Comparison of ENCODE assay signal across 13 mouse cellular contexts in the genomic region with DNA sequence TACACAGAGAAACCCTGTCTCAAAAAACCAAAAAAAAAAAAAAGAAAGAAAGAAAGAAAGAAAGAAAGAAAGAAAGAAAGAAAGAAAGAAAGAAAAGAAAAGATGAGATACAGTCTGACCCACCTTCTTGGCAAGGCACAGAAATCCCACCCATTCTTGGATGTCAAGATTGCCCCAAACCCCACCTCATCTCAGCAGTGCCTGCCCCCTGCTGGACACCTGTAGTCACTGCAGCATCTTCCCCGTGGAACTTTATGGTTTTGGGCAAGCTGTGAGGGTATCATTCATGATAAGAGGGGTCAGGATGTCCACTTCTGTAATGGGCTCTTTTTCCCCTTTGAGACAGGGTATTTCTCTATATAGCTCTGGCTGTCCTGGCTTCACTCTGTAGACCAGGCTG. TPM values are rescaled to one million over a fixed set of nuclear protein-coding genes. Genes with fewer than 3 reads are reported as not detected.
DNase-seq lines count a peak whose midpoint lies in the region; ATAC-seq and TF ChIP-seq lines count a peak whose summit lies in the region.
"Had no signal": no experiment of that assay in that cellular context is flagged by ENCODE, and none has a peak within 500 bp of the region (broad histone marks: within the 10 kb centered on the region; RNA-seq: fewer than 3 reads in every experiment).

No protein-coding gene starts in this region.

- TF ChIP-seq EP300 in liver, embryonic 14.5 days (IDR thresholded peaks at IDR 0.05; ENCODE audit: low read depth), result no peak

- H3K27ac ChIP-seq in hindbrain, postnatal 0 days, result no peak overlapping the region
- H3K27ac ChIP-seq in hindbrain, embryonic 10.5 days, result no peak overlapping the region
- H3K27ac ChIP-seq in liver, embryonic 14.5 days, result no peak overlapping the region
- no peak overlapping the region for H3K27ac ChIP-seq in heart, embryonic 11.5 days (ENCODE audit: low read depth, low read length)
- H3K27ac ChIP-seq in forebrain, embryonic 16.5 days (ENCODE audit: low read length), result no peak overlapping the region

- peaks cover 12% of the 10 kb centered on the region for H3K36me3 ChIP-seq in hindbrain, postnatal 0 days (ENCODE audit: insufficient read depth, low read length)
- H3K36me3 ChIP-seq in hindbrain, embryonic 10.5 days, result peaks cover 20% of the 10 kb centered on the region
- H3K36me3 ChIP-seq in liver, embryonic 14.5 days (replicated peaks; ENCODE audit: control insufficient read depth, insufficient read depth, low read depth), result 0 out of 2 replicates have a peak, but pooled peaks cover 1% of the 10 kb centered on the region
- 0 out of 2 replicates have a peak, but pooled peaks cover 4% of the 10 kb centered on the region for H3K36me3 ChIP-seq in heart, embryonic 11.5 days (ENCODE audit: control insufficient read depth, insufficient read depth, low read length)
- H3K36me3 ChIP-seq in forebrain, embryonic 16.5 days (ENCODE audit: control insufficient read depth, insufficient read depth), result peaks cover 4% of the 10 kb centered on the region; the same call in 1 of the 2 replicates

- 12% methylated on average over 1 of the region's 1 CpGs for WGBS in hindbrain, postnatal 0 days
- WGBS in hindbrain, embryonic 10.5 days, result 9% methylated on average over 1 of the region's 1 CpGs
- WGBS in liver, embryonic 14.5 days (ENCODE audit: insufficient replicate concordance), result 0% methylated on average over 1 of the region's 1 CpGs
- 6% methylated on average over 1 of the region's 1 CpGs for WGBS in heart, embryonic 11.5 days (ENCODE audit: insufficient replicate concordance)
- WGBS in forebrain, embryonic 16.5 days, result 5% methylated on average over 1 of the region's 1 CpGs

- no peaks in the 10 kb centered on the region for H3K9me3 ChIP-seq in hindbrain, postnatal 0 days (ENCODE audit: low read length)
- H3K9me3 ChIP-seq in hindbrain, embryonic 10.5 days, result no peaks in the 10 kb centered on the region
- no peaks in the 10 kb centered on the region for H3K9me3 ChIP-seq in liver, embryonic 14.5 days (ENCODE audit: control insufficient read depth, low read length)
- H3K9me3 ChIP-seq in heart, embryonic 11.5 days (replicated peaks; ENCODE audit: control insufficient read depth, low read length), result no peaks in the 10 kb centered on the region
- H3K9me3 ChIP-seq in forebrain, embryonic 16.5 days (ENCODE audit: control insufficient read depth, low read length), result no peaks in the 10 kb centered on the region

- no peaks in the 10 kb centered on the region for H3K4me1 ChIP-seq in hindbrain, postnatal 0 days (ENCODE audit: insufficient read depth, low read length)
- peaks cover 15% of the 10 kb centered on the region for H3K4me1 ChIP-seq in hindbrain, embryonic 10.5 days (replicated peaks)
- peaks cover 17 to 41% of the 10 kb centered on the region in 2 experiments for H3K4me1 ChIP-seq in liver, embryonic 14.5 days (replicated peaks; ENCODE audit: control insufficient read depth in 2 of 2, insufficient read depth in 2 of 2, low read length in 1 of 2)
- no peaks in the 10 kb centered on the region for H3K4me1 ChIP-seq in heart, embryonic 11.5 days (ENCODE audit: control insufficient read depth, insufficient read depth, low read length)
- no peaks in the 10 kb centered on the region for H3K4me1 ChIP-seq in forebrain, embryonic 16.5 days (replicated peaks; ENCODE audit: control insufficient read depth, insufficient read depth, low read length)

- H3K9ac ChIP-seq in hindbrain, postnatal 0 days (replicated peaks; ENCODE audit: low read length), result no peak overlapping the region
- H3K9ac ChIP-seq in liver, embryonic 14.5 days (replicated peaks), result no peak overlapping the region
- H3K9ac ChIP-seq in heart, embryonic 11.5 days (ENCODE audit: low read depth, low read length), result no peak overlapping the region
- no peak overlapping the region for H3K9ac ChIP-seq in forebrain, embryonic 16.5 days (replicated peaks; ENCODE audit: low read depth, low read length)

- no peak overlapping the region for H3K4me2 ChIP-seq in hindbrain, postnatal 0 days (ENCODE audit: low read depth, low read length)
- H3K4me2 ChIP-seq in liver, embryonic 14.5 days (ENCODE audit: low read depth), result no peak overlapping the region
- no peak overlapping the region for H3K4me2 ChIP-seq in heart, embryonic 11.5 days
- no peak overlapping the region for H3K4me2 ChIP-seq in forebrain, embryonic 16.5 days (ENCODE audit: low read length)

- H3K4me3 ChIP-seq in hindbrain, postnatal 0 days (ENCODE audit: low read length), result no peak overlapping the region
- no peak overlapping the region for H3K4me3 ChIP-seq in hindbrain, embryonic 10.5 days
- no peak overlapping the region for H3K4me3 ChIP-seq in liver, embryonic 14.5 days (ENCODE audit: insufficient read depth in 1 of 2, low read depth in 2 of 2, low read length in 2 of 2)
- H3K4me3 ChIP-seq in heart, embryonic 11.5 days (ENCODE audit: low read depth, low read length), result no peak overlapping the region
- H3K4me3 ChIP-seq in forebrain, embryonic 16.5 days (replicated peaks; ENCODE audit: low read length), result no peak overlapping the region

- no peaks in the 10 kb centered on the region; the same call in 1 of the 2 replicates for H3K27me3 ChIP-seq in hindbrain, postnatal 0 days (ENCODE audit: insufficient read depth, low read length)
- H3K27me3 ChIP-seq in hindbrain, embryonic 10.5 days (ENCODE audit: insufficient read depth, poor library complexity, severe bottlenecking), result peaks cover 34% of the 10 kb centered on the region
- peaks cover 3% of the 10 kb centered on the region; the same call in 1 of the 2 replicates for H3K27me3 ChIP-seq in liver, embryonic 14.5 days (ENCODE audit: control insufficient read depth, insufficient read depth, low read length)
- peaks cover 27% of the 10 kb centered on the region for H3K27me3 ChIP-seq in heart, embryonic 11.5 days (ENCODE audit: control insufficient read depth, insufficient read depth, low read length)
- peaks cover 18% of the 10 kb centered on the region for H3K27me3 ChIP-seq in forebrain, embryonic 16.5 days (replicated peaks; ENCODE audit: control insufficient read depth, insufficient read depth, low read length)

- peak; percentile 78 for TF ChIP-seq CTCF in hindbrain, postnatal 0 days (IDR thresholded peaks at IDR 0.05; ENCODE audit: low read depth)
- peak; percentile 96 for TF ChIP-seq CTCF in liver, embryonic 14.5 days (IDR thresholded peaks at IDR 0.05; ENCODE audit: low read depth)

- ATAC-seq in hindbrain, postnatal 0 days, result no peak
- ATAC-seq in liver, embryonic 14.5 days (ENCODE audit: insufficient read depth), result no peak
- no peak for ATAC-seq in heart, embryonic 11.5 days (replicated peaks; ENCODE audit: insufficient number of reproducible peaks, low FRiP score, low TSS enrichment)
- ATAC-seq in forebrain, embryonic 16.5 days, result no peak
- ATAC-seq: activated CD4-positive, CD25-positive, alpha-beta regulatory T cell, adult 4 months had no signal

- no peak for DNase-seq in hindbrain, postnatal 0 days (ENCODE audit: low spot score)
- no peak for DNase-seq in hindbrain, embryonic 10.5 days (ENCODE audit: low spot score)
- DNase-seq in A20 (ENCODE audit: low read depth, low spot score) (peak; percentile 45), NIH3T3 (ENCODE audit: low read depth) (peak; percentile 44)
- no peak for DNase-seq in liver, embryonic 14.5 days (ENCODE audit: low read depth in 3 of 3, low spot score in 3 of 3)
- no peak for DNase-seq in frontal cortex, postnatal 10 days (ENCODE audit: low spot score in 2 of 2)
- DNase-seq: gastrocnemius, postnatal 25 days; spleen, adult 18-20 months had no signal

RNA-seq across cellular contexts. Expression of a gene that starts 2.4 kb away (rescaled TPM):
- total RNA-seq in hindbrain, postnatal 0 days (2014; rRNA removed), result 0.04 and 0.31 TPM in 2 replicates
- polyA plus RNA-seq in hindbrain, postnatal 0 days (2015; fragmentation: Nextera tagmentation; extraction: Ambion mirVana), result 0.06 and 0.08 TPM in 2 replicates
- polyA plus RNA-seq in hindbrain, embryonic 10.5 days (2016; fragmentation: Nextera tagmentation; extraction: Ambion mirVana), result 1.5 and 1.8 TPM in 2 replicates
- 0.75 TPM in 2 replicates for polyA plus RNA-seq in liver, embryonic 14.5 days (2012; rRNA removed)
- polyA plus RNA-seq in liver, embryonic 14.5 days (2014; fragmentation: Nextera tagmentation; extraction: Ambion mirVana), result 0.90 and 1.2 TPM in 2 replicates
- 2.6 and 3.0 TPM in 2 replicates for polyA plus RNA-seq in heart, embryonic 11.5 days (2014; fragmentation: Nextera tagmentation; extraction: Ambion mirVana)
- 0.11 and 0.29 TPM in 2 replicates for polyA plus RNA-seq in forebrain, embryonic 16.5 days (2015; fragmentation: Nextera tagmentation; extraction: Ambion mirVana)

RNA-seq across cellular contexts. Expression of a gene that starts 8.9 kb away (rescaled TPM):
- total RNA-seq in hindbrain, postnatal 0 days (2014; rRNA removed), result not detected in 2 replicates
- polyA plus RNA-seq in hindbrain, postnatal 0 days (2015; fragmentation: Nextera tagmentation; extraction: Ambion mirVana), result not detected in 2 replicates
- not detected in 2 replicates for polyA plus RNA-seq in hindbrain, embryonic 10.5 days (2016; fragmentation: Nextera tagmentation; extraction: Ambion mirVana)
- not detected in 2 replicates for polyA plus RNA-seq in liver, embryonic 14.5 days (2012; rRNA removed)
- polyA plus RNA-seq in liver, embryonic 14.5 days (2014; fragmentation: Nextera tagmentation; extraction: Ambion mirVana), result not detected in 2 replicates
- not detected in 2 replicates for polyA plus RNA-seq in heart, embryonic 11.5 days (2014; fragmentation: Nextera tagmentation; extraction: Ambion mirVana)
- not detected in 2 replicates for polyA plus RNA-seq in forebrain, embryonic 16.5 days (2015; fragmentation: Nextera tagmentation; extraction: Ambion mirVana)
- total RNA-seq: gastrocnemius, postnatal 25 days had no signal
- polyA plus RNA-seq: activated CD4-positive, CD25-positive, alpha-beta regulatory T cell, adult 4 months; kidney, embryonic 14.5 days; limb, embryonic 11.5 days had no signal

RNA-seq across cellular contexts. Expression of a gene that starts 9.4 kb away (rescaled TPM):
- total RNA-seq in hindbrain, postnatal 0 days (2014; rRNA removed), result 23.6 and 26.1 TPM in 2 replicates
- polyA plus RNA-seq in hindbrain, postnatal 0 days (2015; fragmentation: Nextera tagmentation; extraction: Ambion mirVana), result 59.0 and 60.6 TPM in 2 replicates
- 97.5 and 97.7 TPM in 2 replicates for polyA plus RNA-seq in hindbrain, embryonic 10.5 days (2016; fragmentation: Nextera tagmentation; extraction: Ambion mirVana)
- 34.5 and 41.9 TPM in 2 replicates for polyA plus RNA-seq in liver, embryonic 14.5 days (2012; rRNA removed)
- 46.5 and 56.0 TPM in 2 replicates for polyA plus RNA-seq in liver, embryonic 14.5 days (2014; fragmentation: Nextera tagmentation; extraction: Ambion mirVana)
- 49.6 and 50.1 TPM in 2 replicates for polyA plus RNA-seq in heart, embryonic 11.5 days (2014; fragmentation: Nextera tagmentation; extraction: Ambion mirVana)
- 75.0 and 90.0 TPM in 2 replicates for polyA plus RNA-seq in forebrain, embryonic 16.5 days (2015; fragmentation: Nextera tagmentation; extraction: Ambion mirVana)

RNA-seq across cellular contexts. Expression of a gene that starts 26.0 kb away (rescaled TPM):
- total RNA-seq in hindbrain, postnatal 0 days (2014; rRNA removed), result 12.9 and 13.1 TPM in 2 replicates
- polyA plus RNA-seq in hindbrain, postnatal 0 days (2015; fragmentation: Nextera tagmentation; extraction: Ambion mirVana), result 6.5 and 7.0 TPM in 2 replicates
- polyA plus RNA-seq in hindbrain, embryonic 10.5 days (2016; fragmentation: Nextera tagmentation; extraction: Ambion mirVana), result 9.9 and 10.1 TPM in 2 replicates
- 21.6 and 23.0 TPM in 2 replicates for polyA plus RNA-seq in liver, embryonic 14.5 days (2012; rRNA removed)
- 20.7 and 22.7 TPM in 2 replicates for polyA plus RNA-seq in liver, embryonic 14.5 days (2014; fragmentation: Nextera tagmentation; extraction: Ambion mirVana)
- polyA plus RNA-seq in heart, embryonic 11.5 days (2014; fragmentation: Nextera tagmentation; extraction: Ambion mirVana), result 13.5 and 19.1 TPM in 2 replicates
- polyA plus RNA-seq in forebrain, embryonic 16.5 days (2015; fragmentation: Nextera tagmentation; extraction: Ambion mirVana), result 22.6 and 23.1 TPM in 2 replicates

RNA-seq across cellular contexts. Expression of a gene that starts 41.8 kb away (rescaled TPM):
- total RNA-seq in hindbrain, postnatal 0 days (2014; rRNA removed), result 126 and 158 TPM in 2 replicates
- polyA plus RNA-seq in hindbrain, postnatal 0 days (2015; fragmentation: Nextera tagmentation; extraction: Ambion mirVana), result 23.2 and 24.3 TPM in 2 replicates
- polyA plus RNA-seq in hindbrain, embryonic 10.5 days (2016; fragmentation: Nextera tagmentation; extraction: Ambion mirVana), result 34.8 and 39.0 TPM in 2 replicates
- polyA plus RNA-seq in liver, embryonic 14.5 days (2012; rRNA removed), result 12.1 and 14.5 TPM in 2 replicates
- 13.5 and 17.5 TPM in 2 replicates for polyA plus RNA-seq in liver, embryonic 14.5 days (2014; fragmentation: Nextera tagmentation; extraction: Ambion mirVana)
- polyA plus RNA-seq in heart, embryonic 11.5 days (2014; fragmentation: Nextera tagmentation; extraction: Ambion mirVana), result 21.4 and 26.4 TPM in 2 replicates
- 26.7 and 32.3 TPM in 2 replicates for polyA plus RNA-seq in forebrain, embryonic 16.5 days (2015; fragmentation: Nextera tagmentation; extraction: Ambion mirVana)

Comparison
In these comparisons a context has a peak if more than half of its experiments do, and no peak if none do; other contexts are left out.
1. DNase-seq: peak in A20 (single experiment) and NIH3T3 (single experiment); none in hindbrain, postnatal 0 days (single experiment), hindbrain, embryonic 10.5 days (single experiment), liver, embryonic 14.5 days (0 of 3) and frontal cortex, postnatal 10 days (0 of 2).